Mouse (Mus musculus) MEL (cell line): ENCODE measurements around the gene Gm42791. TPM values are rescaled to one million over a fixed set of nuclear protein-coding genes. Genes with fewer than 3 reads are reported as not detected.

Source experiments
- DNase-seq: peaks from one replicate; pipeline ENCODE4 v3.0.0; 2011; ENCODE audit warnings: low read depth, low spot score
- H3K27ac ChIP-seq: 2 replicates; pipeline ENCODE4 v1.5.1; 2012; ENCODE audit warnings: low read depth, mild to moderate bottlenecking, control low read depth, low read length, moderate library complexity; ENCODE audit not compliant: control insufficient read depth
- H3K27me3 ChIP-seq, 2 experiments: fragments of 150-350 bp in 1 of 2; sonication (generic) in 1 of 2; 2 replicates each; pipeline ENCODE4 v1.6.1; 2012; ENCODE audit warnings: low read length in 2 of 2, mild to moderate bottlenecking in 2 of 2, improper control_type of control experiment in 1 of 2, moderate library complexity in 1 of 2; ENCODE audit not compliant: insufficient read depth in 2 of 2, control insufficient read depth in 1 of 2
- H3K36me3 ChIP-seq, 2 experiments: 2 replicates each; pipeline ENCODE4 v1.6.1; 2012 to 2014; ENCODE audit warnings: low read length in 2 of 2, improper control_type of control experiment in 1 of 2, inconsistent platforms in 1 of 2, mild to moderate bottlenecking in 1 of 2; ENCODE audit not compliant: insufficient read depth in 2 of 2, control insufficient read depth in 1 of 2
- H3K4me1 ChIP-seq, 2 experiments: fragments of 150-350 bp in 1 of 2; sonication (generic) in 1 of 2; 2 replicates each; pipeline ENCODE4 v1.6.1; 2012; ENCODE audit warnings: low read length in 2 of 2, improper control_type of control experiment in 1 of 2, mild to moderate bottlenecking in 1 of 2; ENCODE audit not compliant: insufficient read depth in 2 of 2, control insufficient read depth in 1 of 2
- H3K4me3 ChIP-seq, 2 experiments: fragments of 150-350 bp in 1 of 2; sonication (generic) in 1 of 2; 2 replicates each; pipeline ENCODE4 v1.5.1; 2012; ENCODE audit warnings: low read depth in 2 of 2, low read length in 2 of 2, mild to moderate bottlenecking in 2 of 2, moderate library complexity in 2 of 2, control low read depth in 1 of 2, improper control_type of control experiment in 1 of 2; ENCODE audit not compliant: control insufficient read depth in 1 of 2, insufficient read depth in 1 of 2
- H3K79me2 ChIP-seq: 2 replicates; pipeline ENCODE4 v1.6.1; 2012; ENCODE audit warnings: mild to moderate bottlenecking, low read length, moderate library complexity; ENCODE audit not compliant: control insufficient read depth, poor library complexity, insufficient read depth
- H3K9ac ChIP-seq: 2 replicates; pipeline ENCODE4 v1.6.1; 2012; ENCODE audit warnings: low read depth, mild to moderate bottlenecking, control low read depth, low read length, moderate library complexity; ENCODE audit not compliant: control insufficient read depth, poor library complexity, severe bottlenecking
- H3K9me3 ChIP-seq: fragments of 150-350 bp; sonication (generic); replicated peaks from 2 replicates; pipeline ENCODE4 v1.6.1; 2012; ENCODE audit warnings: mild to moderate bottlenecking, low read length, improper control_type of control experiment, moderate library complexity; ENCODE audit not compliant: insufficient read depth
- BHLHE40 ChIP-seq: IDR thresholded peaks from 2 replicates; pipeline ENCODE4 v1.6.1; 2012; ENCODE audit warnings: low read depth, mild to moderate bottlenecking, inconsistent platforms, low read length, improper control_type of control experiment, borderline replicate concordance
- CHD1 ChIP-seq: IDR thresholded peaks from 2 replicates; pipeline ENCODE4 v1.6.1; 2012; ENCODE audit warnings: low read depth, mild to moderate bottlenecking, inconsistent platforms, low read length, improper control_type of control experiment
- CHD2 ChIP-seq: IDR thresholded peaks from 2 replicates; pipeline ENCODE4 v1.6.1; 2011; ENCODE audit warnings: low read length, improper control_type of control experiment
- CTCF ChIP-seq, 3 experiments: IDR thresholded peaks in 2 of 3; conservative IDR thresholded peaks in 1 of 3; 2 replicates each; pipeline ENCODE4 v1.5.1; 2011 to 2012; ENCODE audit warnings: low read length in 3 of 3, low read depth in 2 of 3, mild to moderate bottlenecking in 2 of 3, improper control_type of control experiment in 1 of 3, inconsistent platforms in 1 of 3, mixed read lengths in 1 of 3, moderate library complexity in 1 of 3; ENCODE audit not compliant: control insufficient read depth in 1 of 3, insufficient read depth in 1 of 3, poor library complexity in 1 of 3, severe bottlenecking in 1 of 3
- ELF1 ChIP-seq: IDR thresholded peaks from 2 replicates; pipeline ENCODE4 v1.6.1; 2014; ENCODE audit warnings: low read depth, mild to moderate bottlenecking, inconsistent platforms, low read length, improper control_type of control experiment, moderate library complexity
- EP300 ChIP-seq, 2 experiments: IDR thresholded peaks; 2 replicates each; pipeline ENCODE4 v1.6.1; 2011; ENCODE audit warnings: improper control_type of control experiment in 2 of 2, low read length in 2 of 2, low read depth in 1 of 2, mild to moderate bottlenecking in 1 of 2
- ETS1 ChIP-seq: IDR thresholded peaks from 2 replicates; pipeline ENCODE4 v1.6.1; 2012; ENCODE audit warnings: low read depth, mild to moderate bottlenecking, inconsistent platforms, low read length, improper control_type of control experiment, moderate library complexity
- GABPA ChIP-seq: IDR thresholded peaks from 2 replicates; pipeline ENCODE4 v1.6.1; 2012; ENCODE audit warnings: low read depth, mild to moderate bottlenecking, inconsistent platforms, low read length, improper control_type of control experiment, moderate library complexity
- GATA1 ChIP-seq: IDR thresholded peaks from 2 replicates; pipeline ENCODE4 v1.6.1; 2011; ENCODE audit warnings: low read depth, low read length, improper control_type of control experiment
- HCFC1 ChIP-seq: IDR thresholded peaks from 2 replicates; pipeline ENCODE4 v1.6.1; 2012; ENCODE audit warnings: low read depth, mild to moderate bottlenecking, inconsistent platforms, low read length, improper control_type of control experiment, moderate library complexity
- JUND ChIP-seq: IDR thresholded peaks from 2 replicates; pipeline ENCODE4 v1.6.1; 2011; ENCODE audit warnings: low read depth, mild to moderate bottlenecking, improper control_type of control experiment, low read length
- KAT2A ChIP-seq: conservative IDR thresholded peaks from 2 replicates; pipeline ENCODE4 v1.6.1; 2012; ENCODE audit warnings: low read depth, low read length, improper control_type of control experiment, inconsistent platforms
- MAFK ChIP-seq: IDR thresholded peaks from 2 replicates; pipeline ENCODE4 v1.6.1; 2011; ENCODE audit warnings: low read depth, mild to moderate bottlenecking, low read length, improper control_type of control experiment, borderline replicate concordance
- MEF2A ChIP-seq: IDR thresholded peaks from 2 replicates; pipeline ENCODE4 v1.6.1; 2014; ENCODE audit warnings: low read depth, mild to moderate bottlenecking, inconsistent platforms, low read length, improper control_type of control experiment; ENCODE audit not compliant: poor library complexity, insufficient replicate concordance, severe bottlenecking; ENCODE audit errors: extremely low read depth
- MXI1 ChIP-seq: IDR thresholded peaks from 2 replicates; pipeline ENCODE4 v1.6.1; 2011; ENCODE audit warnings: mild to moderate bottlenecking, low read depth, low read length, improper control_type of control experiment
- MYB ChIP-seq: IDR thresholded peaks from 2 replicates; pipeline ENCODE4 v1.6.1; 2011; ENCODE audit warnings: mild to moderate bottlenecking, low read depth, low read length, improper control_type of control experiment
- MYC ChIP-seq: IDR thresholded peaks from 2 replicates; pipeline ENCODE4 v1.6.1; 2011; ENCODE audit warnings: low read depth, mild to moderate bottlenecking, low read length, improper control_type of control experiment, moderate library complexity
- NRF1 ChIP-seq: IDR thresholded peaks from 2 replicates; pipeline ENCODE4 v1.6.1; 2014; ENCODE audit warnings: low read depth, mild to moderate bottlenecking, inconsistent platforms, low read length, improper control_type of control experiment, moderate library complexity; ENCODE audit not compliant: poor library complexity, insufficient read depth, severe bottlenecking
- POLR2AphosphoS2 ChIP-seq: IDR thresholded peaks from 2 replicates; pipeline ENCODE4 v1.6.1; 2011; ENCODE audit warnings: low read length, improper control_type of control experiment
- RAD21 ChIP-seq: IDR thresholded peaks from 2 replicates; pipeline ENCODE4 v1.6.1; 2011; ENCODE audit warnings: mild to moderate bottlenecking, low read depth, low read length, improper control_type of control experiment
- RCOR1 ChIP-seq: IDR thresholded peaks from 2 replicates; pipeline ENCODE4 v1.6.1; 2012; ENCODE audit warnings: low read depth, mild to moderate bottlenecking, inconsistent platforms, low read length, improper control_type of control experiment
- SIN3A ChIP-seq: IDR thresholded peaks from 2 replicates; pipeline ENCODE4 v1.6.1; 2012; ENCODE audit warnings: low read length, improper control_type of control experiment, inconsistent platforms
- SMC3 ChIP-seq: IDR thresholded peaks from 2 replicates; pipeline ENCODE4 v1.6.1; 2011; ENCODE audit warnings: low read depth, low read length, improper control_type of control experiment
- TAL1 ChIP-seq: IDR thresholded peaks from 2 replicates; pipeline ENCODE4 v1.6.1; 2012; ENCODE audit warnings: mild to moderate bottlenecking, inconsistent platforms, low read length, moderate library complexity, mixed read lengths
- TBP ChIP-seq: IDR thresholded peaks from 2 replicates; pipeline ENCODE4 v1.8.0; 2011; ENCODE audit warnings: low read depth, low read length, improper control_type of control experiment
- UBTF ChIP-seq: IDR thresholded peaks from 2 replicates; pipeline ENCODE4 v1.6.1; 2012; ENCODE audit warnings: low read depth, mild to moderate bottlenecking, inconsistent platforms, low read length, improper control_type of control experiment, moderate library complexity, borderline replicate concordance; ENCODE audit not compliant: insufficient read depth
- USF1 ChIP-seq: IDR thresholded peaks from 2 replicates; pipeline ENCODE4 v1.6.1; 2014; ENCODE audit warnings: low read depth, mild to moderate bottlenecking, inconsistent platforms, low read length, improper control_type of control experiment, moderate library complexity
- USF2 ChIP-seq, 2 experiments: IDR thresholded peaks; 2 replicates each; pipeline ENCODE4 v1.6.1; 2011 to 2012; ENCODE audit warnings: improper control_type of control experiment in 2 of 2, low read length in 2 of 2, borderline replicate concordance in 1 of 2, inconsistent platforms in 1 of 2, low read depth in 1 of 2, mild to moderate bottlenecking in 1 of 2; ENCODE audit not compliant: insufficient read depth in 1 of 2
- ZC3H11A ChIP-seq: IDR thresholded peaks from 2 replicates; pipeline ENCODE4 v1.6.1; 2012; ENCODE audit warnings: low read depth, mild to moderate bottlenecking, inconsistent platforms, low read length, improper control_type of control experiment
- ZMIZ1 ChIP-seq: IDR thresholded peaks from 2 replicates; pipeline ENCODE4 v1.6.1; 2012; ENCODE audit warnings: low read depth, mild to moderate bottlenecking, inconsistent platforms, low read length, improper control_type of control experiment, moderate library complexity
- polyA plus RNA-seq, 2 experiments: library from polyadenylated mRNA; stranded (reverse) in 1 of 2; unstranded in 1 of 2; fragments of >175 nt in 1 of 2; fragments of >200 nt in 1 of 2; gene quantifications; 2 replicates each; pipeline versions ENCODE4 v1.2.1 to v1.2.4; 2012; ENCODE audit warnings: low replicate concordance in 2 of 2, low read depth in 1 of 2; ENCODE audit not compliant: insufficient read length in 2 of 2, insufficient read depth in 1 of 2, missing spikeins in 1 of 2
- total RNA-seq: library from RNA; depleted of rRNA; stranded (reverse); fragments of 300-350 nt; gene quantifications from 2 replicates; pipeline ENCODE4 v1.2.3, GENCODE M21; 2012

Gm42791 gene
- total and polyA plus RNA-seq, 3 experiments, result 1.2 to 2.1 TPM; not detected in 1

DNA sequence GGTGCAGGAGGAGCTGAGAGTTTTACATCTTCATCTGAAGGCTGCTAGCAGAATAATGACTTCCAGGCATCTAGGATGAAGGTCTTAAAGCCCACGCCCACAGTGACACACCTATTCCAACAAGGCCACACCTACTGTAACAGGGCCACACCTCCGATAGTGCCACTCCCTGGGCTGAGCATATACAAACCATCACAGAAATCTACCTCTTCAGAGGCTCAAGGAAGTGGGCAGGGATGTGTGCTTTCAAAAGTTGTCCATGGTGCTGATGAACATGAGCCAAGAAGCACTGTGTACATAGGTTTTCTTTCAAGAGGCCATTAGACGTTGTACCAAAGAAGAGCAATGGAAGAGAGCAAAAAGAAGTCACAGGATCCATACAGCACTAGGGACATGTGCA, 137.4 kb downstream of the Gm42791 start:
- no peak overlapping the region for H3K9ac ChIP-seq
- DNase-seq, result no peak
- H3K4me3 ChIP-seq, result no peak overlapping the region
- H3K9me3 ChIP-seq, result no peaks in the 10 kb centered on the region
- TF ChIP-seq CHD1 (no peak), MYC (no peak), ETS1 (no peak), SMC3 (no peak), RAD21 (no peak), TAL1 (no peak), CTCF (IDR thresholded peaks at IDR 0.05 in 2 of 3, conservative IDR thresholded peaks at IDR 0.05 in 1 of 3; ENCODE audit: control insufficient read depth in 1 of 3, insufficient read depth in 1 of 3, low read depth in 2 of 3, low read length in 3 of 3, poor library complexity in 1 of 3, severe bottlenecking in 1 of 3) (no peak), ELF1 (no peak), GABPA (no peak), GATA1 (no peak), ZC3H11A (no peak), MEF2A (no peak), POLR2AphosphoS2 (no peak), RCOR1 (no peak), UBTF (no peak), MYB (no peak), NRF1 (no peak), SIN3A (no peak)
- H3K79me2 ChIP-seq, result no peaks in the 10 kb centered on the region
- H3K27me3 ChIP-seq, result peaks cover 0 to 7% of the 10 kb centered on the region in 2 experiments; a peak in 2 of 4 replicates
- no peak overlapping the region for H3K27ac ChIP-seq
- H3K36me3 ChIP-seq, result no peaks in the 10 kb centered on the region
- no peaks in the 10 kb centered on the region for H3K4me1 ChIP-seq

DNA sequence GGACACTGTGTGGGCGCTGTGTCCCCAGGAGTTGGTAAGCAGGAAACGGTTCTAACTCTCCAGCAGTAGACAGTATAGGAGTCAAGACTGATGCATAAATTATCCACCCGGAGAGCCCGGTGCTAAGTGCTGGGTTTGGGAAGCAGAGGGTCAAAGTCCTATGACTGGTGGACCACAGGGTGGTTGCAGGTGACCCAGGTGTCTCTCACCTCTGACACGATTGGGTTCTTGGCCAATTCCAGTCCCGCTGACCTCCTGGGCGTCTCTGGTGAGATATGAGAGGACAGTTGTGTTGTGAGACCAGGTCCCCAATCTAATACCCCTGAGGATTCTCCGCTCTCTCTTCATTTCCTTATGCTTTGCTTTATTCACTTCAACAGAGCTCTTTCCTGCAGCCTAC, 139.9 kb downstream of the Gm42791 start:
- DNase-seq, result no peak
- no peak overlapping the region for H3K9ac ChIP-seq
- H3K79me2 ChIP-seq, result no peaks in the 10 kb centered on the region
- no peaks in the 10 kb centered on the region for H3K36me3 ChIP-seq
- no peaks in the 10 kb centered on the region for H3K4me1 ChIP-seq
- H3K27ac ChIP-seq, result no peak overlapping the region
- no peak for TF ChIP-seq MYC
- no peak for TF ChIP-seq USF1
- no peak for TF ChIP-seq MXI1
- TF ChIP-seq MAFK, result no peak
- no peak for TF ChIP-seq RCOR1
- no peak for TF ChIP-seq CHD2
- no peak for TF ChIP-seq USF2 (IDR thresholded peaks at IDR 0.05; ENCODE audit: borderline replicate concordance in 1 of 2, insufficient read depth in 1 of 2, low read depth in 1 of 2, low read length in 2 of 2)
- TF ChIP-seq ETS1, result no peak
- no peak for TF ChIP-seq GABPA
- no peak for TF ChIP-seq HCFC1
- no peak for TF ChIP-seq ZMIZ1
- no peak for TF ChIP-seq JUND
- TF ChIP-seq TBP, result no peak
- TF ChIP-seq BHLHE40, result no peak
- no peak for TF ChIP-seq CHD1
- no peak for TF ChIP-seq KAT2A
- TF ChIP-seq EP300 (IDR thresholded peaks at IDR 0.05; ENCODE audit: low read depth in 1 of 2, low read length in 2 of 2), result no peak
- TF ChIP-seq, all 39 proteins: peak for 0
- no peak overlapping the region for H3K4me3 ChIP-seq
- peaks cover 0 to 7% of the 10 kb centered on the region in 2 experiments; a peak in 2 of 4 replicates for H3K27me3 ChIP-seq
- H3K9me3 ChIP-seq, result no peaks in the 10 kb centered on the region
